Comparison of ENCODE assay signal across 8 mouse cellular contexts in genomic region chr9:109058006-109058765, GRCm38 (mm10). TPM values are rescaled to one million over a fixed set of nuclear protein-coding genes. Genes with fewer than 3 reads are reported as not detected.
A peak's percentile ranks its signal among the peaks of the same experiment; 100 is the strongest.
DNase-seq lines count a peak whose midpoint lies in the region; ATAC-seq and TF ChIP-seq lines count a peak whose summit lies in the region.

No protein-coding gene starts in this region.

- H3K4me1 ChIP-seq in lung, embryonic 15.5 days: peaks cover 20% of the 10 kb centered on the region
- peaks cover 23% of the 10 kb centered on the region for H3K4me1 ChIP-seq in heart, embryonic 16.5 days (ENCODE audit: control insufficient read depth, insufficient read depth, low read length)

- H3K4me3 ChIP-seq in lung, embryonic 15.5 days: no peak overlapping the region
- peak overlapping the region; percentile 57 for H3K4me3 ChIP-seq in heart, embryonic 16.5 days (ENCODE audit: low read length)
- peak overlapping the region; percentile 14 for H3K4me3 ChIP-seq in myocyte

- 91% methylated on average over 19 of the region's 19 CpGs for WGBS in lung, embryonic 15.5 days
- WGBS in heart, embryonic 16.5 days: 90% methylated on average over 19 of the region's 19 CpGs

- H3K9ac ChIP-seq in lung, embryonic 15.5 days: no peak overlapping the region
- H3K9ac ChIP-seq in heart, embryonic 16.5 days (ENCODE audit: low read length): peak overlapping the region; percentile 76; the same call in 1 of the 2 replicates

- no peak overlapping the region; the same call in 1 of the 2 replicates for H3K27ac ChIP-seq in lung, embryonic 15.5 days
- peak overlapping the region; percentile 90 for H3K27ac ChIP-seq in heart, embryonic 16.5 days (ENCODE audit: low read length)

- H3K79me2 ChIP-seq in myocyte (ENCODE audit: control insufficient read depth, insufficient read depth): no peaks in the 10 kb centered on the region

- peaks cover 35% of the 10 kb centered on the region for H3K36me3 ChIP-seq in lung, embryonic 15.5 days
- H3K36me3 ChIP-seq in heart, embryonic 16.5 days (ENCODE audit: control insufficient read depth, insufficient read depth): peaks cover 21% of the 10 kb centered on the region
- H3K36me3 ChIP-seq in myocyte (ENCODE audit: control insufficient read depth, insufficient read depth): peaks cover 6% of the 10 kb centered on the region

- peak overlapping the region; percentile 60; the same call in 1 of the 2 replicates for H3K4me2 ChIP-seq in lung, embryonic 15.5 days
- peak overlapping the region; percentile 79; the same call in 1 of the 2 replicates for H3K4me2 ChIP-seq in heart, embryonic 16.5 days (ENCODE audit: low read depth, low read length)
- peak overlapping the region; percentile 82 for H3K4me2 ChIP-seq in myocyte (ENCODE audit: low read depth)

- H3K9me3 ChIP-seq in lung, embryonic 15.5 days: no peaks in the 10 kb centered on the region
- no peaks in the 10 kb centered on the region for H3K9me3 ChIP-seq in heart, embryonic 16.5 days (replicated peaks; ENCODE audit: control insufficient read depth, low read length)

- no peaks in the 10 kb centered on the region for H3K27me3 ChIP-seq in lung, embryonic 15.5 days
- no peaks in the 10 kb centered on the region for H3K27me3 ChIP-seq in heart, embryonic 16.5 days (ENCODE audit: control insufficient read depth, insufficient read depth, low read length)
- no peaks in the 10 kb centered on the region for H3K27me3 ChIP-seq in myocyte (ENCODE audit: control insufficient read depth, insufficient read depth, insufficient read length)

- peak; percentile 69 for DNase-seq in CD4-positive, CD25-positive, alpha-beta regulatory T cell, adult 2 months (ENCODE audit: low read depth, low spot score)
- no peak for DNase-seq in lung, postnatal 25 days (ENCODE audit: low spot score)
- DNase-seq in layer of hippocampus, adult 9-11 months: no peak
- no peak for DNase-seq in cerebellum, postnatal 4 days (ENCODE audit: low spot score in 2 of 2)

- TF ChIP-seq POLR2A in myocyte (IDR thresholded peaks at IDR 0.05; ENCODE audit: insufficient read length, low read depth): no peak

- ATAC-seq in CD4-positive, CD25-positive, alpha-beta regulatory T cell, adult 4 months: no peak
- ATAC-seq in lung, embryonic 15.5 days (ENCODE audit: borderline replicate concordance, extremely low read depth, low FRiP score, low TSS enrichment): no peak
- ATAC-seq in heart, embryonic 16.5 days (replicated peaks; ENCODE audit: extremely low read depth, insufficient read depth, low FRiP score): no peak

- peak overlapping the region; percentile 20 for H3ac ChIP-seq in myocyte (ENCODE audit: control insufficient read depth, insufficient read length)

TF ChIP-seq in myocyte, 11 proteins besides CTCF, POLR2A, EP300 and RAD21:
- TF ChIP-seq CEBPB (IDR thresholded peaks at IDR 0.05; ENCODE audit: insufficient read depth, poor library complexity, severe bottlenecking) (no peak), TCF12 (IDR thresholded peaks at IDR 0.05; ENCODE audit: insufficient read depth, poor library complexity, severe bottlenecking) (no peak), USF1 (IDR thresholded peaks at IDR 0.05; ENCODE audit: low read depth) (no peak), REST (IDR thresholded peaks at IDR 0.05; ENCODE audit: insufficient read depth, insufficient read length) (no peak), MAX (IDR thresholded peaks at IDR 0.05; ENCODE audit: low read depth) (no peak), SRF (IDR thresholded peaks at IDR 0.05; ENCODE audit: control insufficient read depth, insufficient read length, low read depth) (no peak)

RNA-seq across cellular contexts. Expression of gene Trex1, which starts 1.3 kb away (rescaled TPM):
- polyA plus RNA-seq in CD4-positive, CD25-positive, alpha-beta regulatory T cell, adult 4 months (2017; shearing (Covaris generic)): 10 to 100 TPM; 36.2 to 61.7 TPM
- polyA plus RNA-seq in lung, embryonic 15.5 days (2015; fragmentation: Nextera tagmentation; extraction: Ambion mirVana): 12.7 and 14.0 TPM in 2 replicates
- 12.5 and 14.5 TPM in 2 replicates for polyA plus RNA-seq in heart, embryonic 16.5 days (2015; fragmentation: Nextera tagmentation; extraction: Ambion mirVana)
- 10.0 TPM for polyA plus RNA-seq in myocyte (2012; fragmentation: generic; extraction: Trizol)

RNA-seq across cellular contexts. Expression of gene Atrip, which starts 15.7 kb away (rescaled TPM):
- 10 to 100 TPM; 23.4 to 32.1 TPM for polyA plus RNA-seq in CD4-positive, CD25-positive, alpha-beta regulatory T cell, adult 4 months (2017; shearing (Covaris generic))
- polyA plus RNA-seq in lung, embryonic 15.5 days (2015; fragmentation: Nextera tagmentation; extraction: Ambion mirVana): 26.4 and 27.0 TPM in 2 replicates
- 15.6 and 17.3 TPM in 2 replicates for polyA plus RNA-seq in heart, embryonic 16.5 days (2015; fragmentation: Nextera tagmentation; extraction: Ambion mirVana)
- polyA plus RNA-seq in myocyte (2012; fragmentation: generic; extraction: Trizol): 9.6 TPM

RNA-seq across cellular contexts. Expression of gene Shisa5, which starts 19.8 kb away (rescaled TPM):
- polyA plus RNA-seq in CD4-positive, CD25-positive, alpha-beta regulatory T cell, adult 4 months (2017; shearing (Covaris generic)): 1,000 to 10,000 TPM; 3,771 to 6,921 TPM
- polyA plus RNA-seq in lung, embryonic 15.5 days (2015; fragmentation: Nextera tagmentation; extraction: Ambion mirVana): 83.2 and 98.3 TPM in 2 replicates
- 75.4 and 84.5 TPM in 2 replicates for polyA plus RNA-seq in heart, embryonic 16.5 days (2015; fragmentation: Nextera tagmentation; extraction: Ambion mirVana)
- 82.8 TPM for polyA plus RNA-seq in myocyte (2012; fragmentation: generic; extraction: Trizol)

RNA-seq across cellular contexts. Expression of gene Ccdc51, which starts 24.1 kb away (rescaled TPM):
- polyA plus RNA-seq in CD4-positive, CD25-positive, alpha-beta regulatory T cell, adult 4 months (2017; shearing (Covaris generic)): 10 to 100 TPM; 13.5 to 16.0 TPM
- polyA plus RNA-seq in lung, embryonic 15.5 days (2015; fragmentation: Nextera tagmentation; extraction: Ambion mirVana): 11.2 and 11.5 TPM in 2 replicates
- polyA plus RNA-seq in heart, embryonic 16.5 days (2015; fragmentation: Nextera tagmentation; extraction: Ambion mirVana): 14.7 and 15.9 TPM in 2 replicates
- 13.8 TPM for polyA plus RNA-seq in myocyte (2012; fragmentation: generic; extraction: Trizol)

RNA-seq across cellular contexts. Expression of gene Tma7, which starts 24.2 kb away (rescaled TPM):
- 100 to 1,000 TPM; 679 to 933 TPM for polyA plus RNA-seq in CD4-positive, CD25-positive, alpha-beta regulatory T cell, adult 4 months (2017; shearing (Covaris generic))
- 519 and 556 TPM in 2 replicates for polyA plus RNA-seq in lung, embryonic 15.5 days (2015; fragmentation: Nextera tagmentation; extraction: Ambion mirVana)
- polyA plus RNA-seq in heart, embryonic 16.5 days (2015; fragmentation: Nextera tagmentation; extraction: Ambion mirVana): 414 and 431 TPM in 2 replicates
- polyA plus RNA-seq in myocyte (2012; fragmentation: generic; extraction: Trizol): 271 TPM

Comparison
In these comparisons a context has a peak if more than half of its experiments do, and no peak if none do; other contexts are left out.
1. RNA of gene Shisa5, which starts 19.8 kb away (polyA plus RNA-seq): 3,771 to 6,921 TPM in CD4-positive, CD25-positive, alpha-beta regulatory T cell, adult 4 months; 83.2 to 98.3 TPM in lung, embryonic 15.5 days, 75.4 to 84.5 TPM in heart, embryonic 16.5 days and 82.8 TPM in myocyte (single experiment); every median in the first group is over 10 times any median in the second.
2. Peak in every context shown above with its lines, with median percentiles within 50 percentile points of each other: H3K4me2 ChIP-seq.